Mouse (Mus musculus): ENCODE data around the gene Pald1.
A peak's percentile ranks its signal among the peaks of the same experiment; 100 is the strongest.

Pald1 gene

GRCm38 (mm10) chr10:61383021-61383714 lies at the start of gene Pald1:
Gene Pald1, minus strand, starts transcription at chr10:61383530.
- DNase-seq (ENCODE audit: low spot score in 2 of 2) = peak in 1 of 2 experiments; percentile 75

DNA sequence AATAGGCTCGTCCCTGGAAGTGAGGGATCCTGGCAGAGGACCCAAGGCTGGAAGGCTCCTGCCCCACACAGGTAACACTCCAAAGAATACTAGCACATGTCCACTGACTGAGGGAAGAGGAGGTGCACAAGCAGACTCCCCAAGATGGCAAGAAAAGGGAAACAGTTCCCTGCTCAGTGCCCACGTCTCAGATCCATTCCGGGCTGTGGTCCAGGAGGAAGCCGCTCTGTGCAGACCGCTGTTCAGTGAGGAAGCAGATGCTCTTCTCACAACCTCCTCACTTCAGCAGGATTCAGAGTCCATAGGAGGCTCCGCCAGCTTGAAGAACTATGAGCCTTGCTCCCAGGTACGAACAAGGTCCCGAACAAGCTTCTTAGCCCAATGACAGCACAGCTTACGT lies 48.0 kb upstream of the Pald1 start:
- DNase-seq (ENCODE audit: low spot score in 2 of 2) = no peak

DNA sequence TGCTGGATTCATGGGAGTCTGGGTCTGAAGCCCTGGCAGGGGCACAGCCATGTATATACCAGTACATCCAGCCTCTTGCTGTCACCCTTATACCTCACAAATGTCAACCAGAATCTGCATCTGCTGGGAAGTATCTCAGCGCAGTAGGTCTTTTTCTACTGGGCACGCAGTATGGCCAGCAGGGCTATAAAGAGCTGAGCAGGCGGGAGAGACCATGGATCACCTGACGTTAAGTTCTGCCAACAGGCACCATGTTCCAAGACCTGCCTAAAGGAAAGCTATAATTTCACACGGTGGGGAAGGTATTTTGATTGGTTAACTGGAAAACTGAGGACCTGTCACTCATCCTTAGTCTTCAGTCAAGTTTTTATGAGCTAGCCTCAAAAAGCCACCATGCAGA lies 45.7 kb upstream of the Pald1 start:
- DNase-seq (ENCODE audit: low spot score in 2 of 2) = no peak

DNA sequence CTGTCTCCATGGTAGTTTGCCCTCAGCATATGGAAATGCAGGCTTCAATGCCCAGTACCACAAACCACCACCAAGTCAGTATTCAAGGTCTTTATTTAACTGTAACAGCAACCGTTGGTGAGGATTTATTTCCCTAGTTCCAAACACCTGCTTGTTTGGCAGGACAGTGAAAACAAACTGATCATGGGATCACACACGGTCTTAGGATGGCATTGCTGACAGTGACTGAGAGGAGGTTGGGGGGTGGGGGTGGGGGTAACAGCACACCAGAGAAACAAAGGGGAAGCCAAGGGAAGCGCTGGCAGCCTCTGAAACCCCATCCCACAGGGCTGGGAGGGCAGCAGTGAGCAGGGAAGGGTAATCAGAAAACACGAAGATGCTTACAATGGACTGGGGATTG lies 45.1 kb upstream of the Pald1 start:
- no peak for DNase-seq (ENCODE audit: low spot score in 2 of 2)

DNA sequence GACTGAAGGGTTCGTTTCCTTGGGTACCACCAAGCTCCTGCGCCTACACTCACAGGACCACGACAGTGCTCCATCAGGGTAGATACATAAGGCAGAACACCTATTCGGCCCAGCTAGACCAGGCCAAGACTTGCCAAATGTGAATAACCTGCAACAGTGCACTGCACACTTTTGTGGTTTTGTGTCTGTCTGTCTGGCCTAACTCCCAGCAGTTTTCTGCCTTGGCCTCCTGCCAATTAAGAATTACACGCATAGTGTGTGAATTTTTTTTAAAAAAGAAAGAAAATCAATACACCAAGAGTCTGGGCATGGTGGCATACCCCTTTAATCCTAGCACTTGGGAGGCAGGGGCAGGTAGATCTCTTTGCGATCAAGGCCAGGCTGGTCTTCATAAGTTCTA lies 44.6 kb upstream of the Pald1 start:
- no peak for DNase-seq (ENCODE audit: low spot score in 2 of 2)

GRCm38 (mm10) chr10:61426251-61426757 lies 43.0 kb upstream of the Pald1 start:
- no peak for DNase-seq (ENCODE audit: low spot score in 2 of 2)

- DNase-seq (ENCODE audit: low spot score in 2 of 2) = no peak
Observed at GRCm38 (mm10) chr10:61425047-61425446, 41.7 kb upstream of the Pald1 start.

- peak in 1 of 2 experiments; percentile 33 for DNase-seq (ENCODE audit: low spot score in 2 of 2)
Observed at GRCm38 (mm10) chr10:61424500-61424899, 41.2 kb upstream of the Pald1 start.

- peak in 1 of 2 experiments; percentile 37 for DNase-seq (ENCODE audit: low spot score in 2 of 2)
Observed at GRCm38 (mm10) chr10:61423289-61423688, 40.0 kb upstream of the Pald1 start.

DNA sequence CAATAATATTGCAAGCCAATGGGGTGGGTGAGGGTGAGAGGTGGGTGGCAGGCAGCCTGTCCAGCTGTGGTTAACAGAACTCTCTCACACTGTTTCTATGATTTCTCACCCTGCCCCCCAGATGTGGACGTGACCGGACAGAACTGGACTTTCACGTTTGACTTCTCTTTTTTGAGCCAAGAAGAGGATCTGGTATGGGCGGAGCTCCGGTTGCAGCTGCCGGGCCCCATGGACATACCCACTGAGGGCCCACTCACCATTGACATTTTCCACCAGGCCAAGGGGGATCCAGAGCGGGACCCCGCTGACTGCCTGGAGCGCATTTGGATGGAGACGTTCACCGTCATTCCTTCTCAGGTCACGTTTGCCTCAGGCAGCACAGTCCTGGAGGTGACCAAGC lies 39.5 kb upstream of the Pald1 start:
- DNase-seq (ENCODE audit: low spot score in 2 of 2) = no peak

DNA sequence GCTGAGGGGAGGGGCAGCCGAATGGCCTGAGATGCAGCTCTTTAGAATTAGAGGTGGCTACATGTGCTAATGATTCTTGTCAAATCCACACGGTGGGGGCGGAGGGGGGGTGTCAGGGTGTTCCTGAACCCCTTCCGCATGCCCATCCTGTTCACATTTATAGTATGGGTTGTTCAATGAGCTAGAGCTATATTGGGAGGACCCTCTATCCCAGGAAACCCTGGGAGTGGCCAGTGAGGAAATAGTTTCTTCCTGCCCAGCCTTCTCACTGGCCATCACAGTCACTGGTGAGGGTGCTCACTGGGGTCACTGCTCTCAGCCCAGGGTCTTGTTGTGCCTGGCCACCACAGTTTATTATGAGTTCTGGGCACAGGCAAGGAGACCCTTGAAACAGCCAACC lies 36.7 kb upstream of the Pald1 start:
- DNase-seq (ENCODE audit: low spot score in 2 of 2) = no peak

DNA sequence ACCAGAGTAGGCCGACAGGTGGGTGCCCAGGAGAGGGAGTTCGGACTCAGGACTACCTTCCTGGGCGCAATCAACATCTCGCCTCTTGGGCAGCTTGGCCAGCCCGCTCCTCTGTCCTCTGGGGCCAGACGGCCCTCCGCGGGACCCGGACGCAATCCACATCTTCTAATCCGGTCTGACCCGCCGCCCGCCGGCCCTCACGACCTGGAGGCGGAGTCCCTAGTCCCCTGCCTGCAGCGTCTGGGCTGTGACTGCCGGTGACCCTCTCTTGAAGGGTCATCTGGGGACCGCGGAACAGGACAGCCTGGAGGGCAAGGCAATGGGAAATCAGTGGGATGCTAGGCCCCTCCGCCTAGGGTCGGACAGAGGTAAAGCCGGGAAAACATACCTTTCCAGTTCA lies 35.8 kb upstream of the Pald1 start:
- DNase-seq (ENCODE audit: low spot score in 2 of 2) = no peak

DNA sequence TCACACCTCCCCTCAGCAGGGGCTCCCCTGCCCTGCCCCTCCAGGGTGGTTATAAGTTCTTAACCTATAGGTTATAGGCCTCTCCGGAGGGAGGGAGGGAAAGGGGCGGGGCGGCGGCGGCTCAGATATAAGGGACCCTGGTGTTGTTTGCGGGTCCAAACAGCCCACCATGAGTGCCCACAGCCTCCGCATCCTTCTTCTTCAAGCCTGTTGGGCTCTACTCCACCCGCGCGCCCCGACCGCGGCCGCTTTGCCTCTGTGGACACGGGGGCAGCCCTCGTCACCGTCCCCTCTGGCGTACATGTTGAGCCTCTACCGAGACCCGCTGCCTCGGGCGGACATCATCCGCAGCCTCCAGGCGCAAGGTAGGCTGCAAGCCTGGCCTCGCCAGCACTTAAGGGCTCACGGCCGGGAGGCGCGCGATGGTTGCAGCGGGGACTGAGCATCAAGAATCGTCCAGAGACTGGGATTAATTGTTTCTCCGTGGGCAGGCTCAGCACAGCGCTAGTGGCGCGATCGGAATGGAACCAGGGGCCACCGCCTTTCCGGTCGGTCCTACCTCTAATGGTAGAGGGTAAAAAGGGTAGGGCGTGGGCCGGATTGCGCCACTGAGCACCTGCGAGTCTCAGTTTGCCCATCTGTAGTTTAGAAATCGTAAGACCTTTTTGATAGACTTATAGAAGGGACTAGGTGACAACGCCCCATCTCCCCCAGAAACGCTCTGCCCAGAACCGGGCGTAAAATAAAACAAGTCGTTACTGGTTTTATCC lies 35.0 kb upstream of the Pald1 start:
- no peak for DNase-seq (ENCODE audit: low spot score in 2 of 2)

- no peak for DNase-seq (ENCODE audit: low spot score in 2 of 2)
Observed at GRCm38 (mm10) chr10:61417672-61418071, 34.3 kb upstream of the Pald1 start, which contains the start of gene Nodal. Gene Nodal, plus strand, starts transcription at chr10:61417972.

- DNase-seq (ENCODE audit: low spot score in 2 of 2) = no peak
Observed at GRCm38 (mm10) chr10:61417046-61417445, 33.7 kb upstream of the Pald1 start.

DNA sequence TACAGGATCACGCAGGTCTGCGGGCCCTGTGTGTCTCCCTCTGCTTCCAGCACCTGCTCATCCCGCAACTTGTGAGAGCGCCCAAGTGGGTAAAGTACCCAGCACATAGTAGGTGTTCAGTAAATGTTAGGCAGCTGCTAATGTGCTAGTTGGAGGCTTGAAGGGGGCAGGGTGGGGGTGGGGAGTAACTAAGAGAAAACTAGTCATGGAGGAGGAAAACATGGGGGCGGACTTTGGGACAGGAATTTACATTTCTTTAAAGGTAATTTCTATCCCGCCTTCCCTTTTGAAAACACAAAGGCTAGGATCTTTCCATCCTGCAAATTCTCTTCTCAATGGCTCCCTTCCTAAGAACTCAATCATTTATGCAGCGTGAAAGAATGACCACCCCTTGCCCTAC lies 33.2 kb upstream of the Pald1 start:
- DNase-seq (ENCODE audit: low spot score in 2 of 2) = no peak

DNA sequence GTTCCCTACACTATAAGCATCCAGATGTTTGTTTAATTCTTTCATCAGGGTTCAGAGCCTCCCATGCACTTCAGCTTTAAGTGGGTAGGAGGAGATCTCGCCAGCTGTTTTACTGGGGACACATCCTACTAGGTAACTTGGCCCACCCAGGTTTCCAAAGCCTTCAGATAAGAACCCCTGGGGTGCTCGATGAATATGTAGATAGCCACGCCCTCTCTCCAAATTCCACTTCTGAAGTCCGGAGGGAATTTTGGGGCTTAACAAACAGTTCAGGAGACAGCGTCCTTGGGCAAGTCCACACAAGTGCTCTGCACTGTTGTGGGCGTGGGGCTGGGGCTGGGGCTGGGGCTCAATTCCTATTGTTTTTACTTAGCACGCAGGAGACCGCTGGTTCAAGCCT lies 32.6 kb upstream of the Pald1 start:
- no peak for DNase-seq (ENCODE audit: low spot score in 2 of 2)

GRCm38 (mm10) chr10:61415240-61415639 lies 31.9 kb upstream of the Pald1 start:
- no peak for DNase-seq (ENCODE audit: low spot score in 2 of 2)

DNA sequence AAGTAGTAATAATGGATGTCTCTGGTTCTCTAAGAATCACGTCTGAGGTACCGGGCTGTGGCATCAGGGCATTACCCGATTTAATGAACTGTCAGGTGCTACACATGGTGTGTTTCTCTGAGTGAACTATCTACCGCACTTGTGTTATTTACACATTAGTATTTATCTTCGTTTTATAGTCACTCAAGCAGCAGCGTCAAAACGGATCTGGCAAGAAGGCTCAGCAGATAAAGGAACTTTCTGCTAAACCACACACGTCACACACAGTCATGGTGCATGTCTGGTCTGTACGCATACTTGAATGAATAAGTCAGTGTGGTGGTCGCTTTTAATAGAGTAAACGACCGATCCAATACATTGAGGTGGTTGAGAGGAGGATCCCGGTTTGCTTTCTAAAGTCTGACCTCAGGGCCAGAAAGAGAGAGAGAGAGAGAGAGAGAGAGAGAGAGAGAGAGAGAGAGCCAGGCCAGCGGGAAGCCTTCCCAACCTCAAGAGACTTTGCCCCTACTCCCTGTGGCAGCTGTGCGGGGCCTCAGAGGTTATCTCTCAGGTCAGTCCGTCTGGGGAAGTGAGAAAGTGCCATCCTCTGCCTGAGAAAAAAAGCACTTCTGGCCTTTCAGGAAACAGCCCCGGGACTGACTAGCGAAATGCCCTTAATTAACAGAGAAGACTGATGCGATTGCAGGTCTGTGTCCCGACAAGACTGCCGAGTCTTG lies 29.7 kb upstream of the Pald1 start:
- no peak for DNase-seq (ENCODE audit: low spot score in 2 of 2)

DNA sequence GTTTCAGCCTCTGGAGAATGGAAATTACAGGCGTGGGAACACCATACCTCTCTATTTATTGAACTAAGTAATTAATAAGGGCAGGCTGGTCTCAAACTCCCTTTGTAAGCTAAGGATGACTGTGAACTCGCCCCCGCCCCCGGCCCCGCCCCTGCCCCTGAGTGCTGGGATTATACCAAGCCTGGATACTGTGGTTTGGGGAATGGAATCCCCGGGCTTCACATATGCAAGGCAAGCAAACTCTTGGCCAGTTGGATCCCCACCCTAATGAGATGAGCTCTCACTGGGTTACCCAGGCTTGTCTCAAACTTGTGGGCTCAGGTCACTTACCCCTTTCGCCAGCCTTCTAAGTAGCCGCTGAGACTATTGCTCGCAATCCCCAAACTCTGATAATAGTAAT lies 26.9 kb upstream of the Pald1 start:
- no peak for DNase-seq (ENCODE audit: low spot score in 2 of 2)

DNA sequence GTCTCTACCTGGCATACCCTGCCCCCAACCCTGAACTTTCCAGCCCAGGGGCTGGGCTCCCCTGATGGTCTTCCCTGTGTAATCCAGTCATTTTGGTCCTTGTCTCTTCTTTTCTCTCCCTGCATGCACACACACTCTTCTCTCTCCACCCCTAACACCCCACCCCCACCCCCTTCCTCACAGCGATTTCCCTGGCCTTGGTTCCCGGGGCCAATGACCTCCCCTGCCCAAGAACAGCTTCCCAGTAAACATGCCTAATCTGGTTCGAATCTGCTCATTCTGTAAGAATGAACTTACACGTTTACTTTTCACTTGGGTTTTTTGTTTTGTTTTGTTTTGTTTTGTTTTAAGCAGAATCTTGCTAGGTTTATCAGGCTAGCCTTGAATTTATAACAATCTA lies 26.4 kb upstream of the Pald1 start:
- no peak for DNase-seq (ENCODE audit: low spot score in 2 of 2)

GRCm38 (mm10) chr10:61405958-61406357 lies 22.6 kb upstream of the Pald1 start:
- DNase-seq (ENCODE audit: low spot score in 2 of 2) = no peak

Data from urinary bladder, postnatal 4 days (tissue).